Mouse (Mus musculus) limb, embryonic 12.5 days (tissue): ENCODE data around the gene Zfhx3. TPM values are rescaled to one million over a fixed set of nuclear protein-coding genes. Genes with fewer than 3 reads are reported as not detected.
A peak's percentile ranks its signal among the peaks of the same experiment; 100 is the strongest.

Experiments
- ATAC-seq: fragments of 200-750 bp; cut with Nextera tagmentation; 2 replicates; pipeline ENCODE4 v1.8.0; 2017; ENCODE audit warnings: low read depth, moderate TSS enrichment; ENCODE audit not compliant: insufficient number of reproducible peaks, insufficient read depth, low FRiP score, low TSS enrichment
- H3K27ac ChIP-seq: fragments of 300-500 bp; sonication (generic); 2 replicates; pipeline ENCODE4 v1.5.1; 2016; ENCODE audit warnings: mild to moderate bottlenecking, moderate library complexity
- H3K27me3 ChIP-seq: fragments of 300-500 bp; sonication (generic); 2 replicates; pipeline ENCODE4 v1.6.1; 2016; ENCODE audit warnings: mild to moderate bottlenecking, moderate library complexity
- H3K36me3 ChIP-seq: fragments of 300-500 bp; sonication (generic); 2 replicates; pipeline ENCODE4 v1.6.1; 2016; ENCODE audit warnings: mild to moderate bottlenecking, moderate library complexity
- H3K4me1 ChIP-seq: fragments of 300-500 bp; sonication (generic); replicated peaks from 2 replicates; pipeline ENCODE4 v1.6.1; 2016
- H3K4me2 ChIP-seq: fragments of 300-500 bp; sonication (generic); 2 replicates; pipeline ENCODE4 v1.6.1; 2016; ENCODE audit warnings: mild to moderate bottlenecking, moderate library complexity
- H3K4me3 ChIP-seq: fragments of 300-500 bp; sonication (generic); replicated peaks from 2 replicates; pipeline ENCODE4 v1.5.1; 2016; ENCODE audit warnings: mild to moderate bottlenecking
- H3K9ac ChIP-seq: fragments of 300-500 bp; sonication (generic); replicated peaks from 2 replicates; pipeline ENCODE4 v1.6.1; 2016; ENCODE audit warnings: mild to moderate bottlenecking, moderate library complexity
- H3K9me3 ChIP-seq: fragments of 300-500 bp; sonication (generic); 2 replicates; pipeline ENCODE4 v1.6.1; 2016; ENCODE audit warnings: mild to moderate bottlenecking, moderate library complexity
- WGBS: fragments of 180-500 bp; shearing (Covaris S2); methylation state at CpG from one replicate; pipeline ENCODE4 v1.1.7; 2016; 5-methylcytosine and 5-hydroxymethylcytosine counted together
- polyA plus RNA-seq: library from polyadenylated mRNA; unstranded; fragments of >200 nt; fragmentation: Nextera tagmentation; extraction: Ambion mirVana; gene quantifications from 2 replicates; pipeline ENCODE4 v1.2.1, GENCODE M21; 2016

Gene Zfhx3
- polyA plus RNA-seq, 1 experiment from 2014 or later, result 53.0 TPM

GRCm38 (mm10) chr8:108362421-108362820 lies 420.0 kb downstream of the Zfhx3 start:
- H3K4me1 ChIP-seq, result peaks cover 14% of the 10 kb centered on the region
- H3K4me2 ChIP-seq, result no peak overlapping the region
- H3K9ac ChIP-seq, result no peak overlapping the region
- H3K27me3 ChIP-seq, result no peaks in the 10 kb centered on the region
- WGBS, result 41% methylated on average over 9 of the region's 9 CpGs
- H3K9me3 ChIP-seq, result no peaks in the 10 kb centered on the region
- H3K4me3 ChIP-seq, result no peak overlapping the region
- no peak for ATAC-seq
- no peaks in the 10 kb centered on the region for H3K36me3 ChIP-seq
- H3K27ac ChIP-seq, result no peak overlapping the region

GRCm38 (mm10) chr8:108363435-108363834 lies 421.0 kb downstream of the Zfhx3 start:
- H3K9me3 ChIP-seq, result no peaks in the 10 kb centered on the region
- H3K4me2 ChIP-seq, result no peak overlapping the region
- H3K27ac ChIP-seq, result no peak overlapping the region
- no peaks in the 10 kb centered on the region for H3K27me3 ChIP-seq
- H3K4me1 ChIP-seq, result peaks cover 14% of the 10 kb centered on the region
- H3K36me3 ChIP-seq, result no peaks in the 10 kb centered on the region
- H3K9ac ChIP-seq, result no peak overlapping the region
- no peak overlapping the region for H3K4me3 ChIP-seq
- WGBS, result 8% methylated on average over 5 of the region's 5 CpGs
- no peak for ATAC-seq

- Histone ChIP-seq H3K9ac (no peak overlapping the region), H3K9me3 (no peaks in the 10 kb centered on the region), H3K27me3 (no peaks in the 10 kb centered on the region), H3K4me1 (peaks cover 14% of the 10 kb centered on the region), H3K27ac (no peak overlapping the region), H3K4me2 (no peak overlapping the region), H3K36me3 (no peaks in the 10 kb centered on the region), H3K4me3 (no peak overlapping the region)
- ATAC-seq, result no peak
- WGBS, result 63% methylated on average over 8 of the region's 8 CpGs
Measured at GRCm38 (mm10) chr8:108363856-108364255, 421.4 kb downstream of the Zfhx3 start.

GRCm38 (mm10) chr8:108369081-108369480 lies 426.6 kb downstream of the Zfhx3 start:
- 41% methylated on average over 6 of the region's 6 CpGs for WGBS
- H3K9ac ChIP-seq, result no peak overlapping the region
- no peak overlapping the region for H3K4me2 ChIP-seq
- no peaks in the 10 kb centered on the region for H3K27me3 ChIP-seq
- ATAC-seq, result no peak
- H3K36me3 ChIP-seq, result no peaks in the 10 kb centered on the region
- no peak overlapping the region for H3K27ac ChIP-seq
- no peaks in the 10 kb centered on the region for H3K9me3 ChIP-seq
- peaks cover 13% of the 10 kb centered on the region; the same call in 1 of the 2 replicates for H3K4me1 ChIP-seq
- H3K4me3 ChIP-seq, result no peak overlapping the region

GRCm38 (mm10) chr8:108370731-108371130 lies 428.3 kb downstream of the Zfhx3 start:
- ATAC-seq, result no peak

GRCm38 (mm10) chr8:108373046-108373445 lies 430.6 kb downstream of the Zfhx3 start:
- 14% methylated on average over 7 of the region's 7 CpGs for WGBS
- ATAC-seq, result no peak
- Histone ChIP-seq H3K4me2 (peak overlapping the region; percentile 35), H3K27me3 (no peaks in the 10 kb centered on the region), H3K4me3 (no peak overlapping the region), H3K9ac (no peak overlapping the region), H3K27ac (0 out of 2 replicates have a peak overlapping the region, but pooled peaks have one; percentile 23), H3K4me1 (peaks cover 13% of the 10 kb centered on the region; the same call in 1 of the 2 replicates), H3K9me3 (no peaks in the 10 kb centered on the region), H3K36me3 (no peaks in the 10 kb centered on the region)

More at GRCm38 (mm10) chr8:108370731-108371130, 428.3 kb downstream of the Zfhx3 start:
- Histone ChIP-seq H3K36me3 (no peaks in the 10 kb centered on the region), H3K27ac (no peak overlapping the region), H3K9me3 (no peaks in the 10 kb centered on the region), H3K27me3 (no peaks in the 10 kb centered on the region), H3K4me1 (peaks cover 13% of the 10 kb centered on the region; the same call in 1 of the 2 replicates), H3K4me3 (no peak overlapping the region), H3K4me2 (no peak overlapping the region), H3K9ac (no peak overlapping the region)
- 31% methylated on average over 6 of the region's 6 CpGs for WGBS

GRCm38 (mm10) chr8:108378036-108378435 lies 435.6 kb downstream of the Zfhx3 start:
- H3K27ac ChIP-seq, result no peak overlapping the region
- no peaks in the 10 kb centered on the region for H3K36me3 ChIP-seq
- H3K4me1 ChIP-seq, result peaks cover 7% of the 10 kb centered on the region; the same call in 1 of the 2 replicates
- no peak overlapping the region for H3K4me2 ChIP-seq
- no peaks in the 10 kb centered on the region for H3K9me3 ChIP-seq
- no peak overlapping the region for H3K4me3 ChIP-seq
- no peaks in the 10 kb centered on the region for H3K27me3 ChIP-seq
- H3K9ac ChIP-seq, result no peak overlapping the region
- no peak for ATAC-seq
- 96% methylated on average over 2 of the region's 2 CpGs for WGBS

- Histone ChIP-seq H3K9me3 (no peaks in the 10 kb centered on the region), H3K36me3 (no peaks in the 10 kb centered on the region), H3K4me1 (peaks cover 10% of the 10 kb centered on the region), H3K9ac (no peak overlapping the region), H3K27ac (no peak overlapping the region), H3K4me2 (no peak overlapping the region), H3K27me3 (no peaks in the 10 kb centered on the region), H3K4me3 (no peak overlapping the region)
- 75% methylated on average over 4 of the region's 4 CpGs for WGBS
- no peak for ATAC-seq
Measured at GRCm38 (mm10) chr8:108383121-108383520, 440.7 kb downstream of the Zfhx3 start.

- ATAC-seq, result no peak
- Histone ChIP-seq H3K4me1 (peaks cover 19% of the 10 kb centered on the region), H3K4me3 (no peak overlapping the region), H3K36me3 (no peaks in the 10 kb centered on the region), H3K4me2 (peak overlapping the region; percentile 15; the same call in 1 of the 2 replicates), H3K9me3 (no peaks in the 10 kb centered on the region), H3K27me3 (no peaks in the 10 kb centered on the region), H3K9ac (no peak overlapping the region; the same call in 1 of the 2 replicates), H3K27ac (no peak overlapping the region)
- 44% methylated on average over 22 of the region's 22 CpGs for WGBS
Measured at GRCm38 (mm10) chr8:108387160-108387912, 444.9 kb downstream of the Zfhx3 start.

GRCm38 (mm10) chr8:108387913-108388274 lies 445.4 kb downstream of the Zfhx3 start:
- H3K4me1 ChIP-seq, result peaks cover 19% of the 10 kb centered on the region
- ATAC-seq, result no peak

GRCm38 (mm10) chr8:108392909-108393308 lies 450.5 kb downstream of the Zfhx3 start:
- WGBS, result 85% methylated on average over 9 of the region's 9 CpGs
- H3K9ac ChIP-seq, result no peak overlapping the region
- H3K4me3 ChIP-seq, result no peak overlapping the region
- no peak overlapping the region for H3K27ac ChIP-seq
- H3K4me2 ChIP-seq, result no peak overlapping the region
- peaks cover 9% of the 10 kb centered on the region for H3K4me1 ChIP-seq
- no peaks in the 10 kb centered on the region for H3K9me3 ChIP-seq
- ATAC-seq, result no peak
- no peaks in the 10 kb centered on the region for H3K36me3 ChIP-seq
- H3K27me3 ChIP-seq, result no peaks in the 10 kb centered on the region

More at GRCm38 (mm10) chr8:108387913-108388274, 445.4 kb downstream of the Zfhx3 start:
- no peak overlapping the region for H3K27ac ChIP-seq
- no peaks in the 10 kb centered on the region for H3K9me3 ChIP-seq
- H3K36me3 ChIP-seq, result no peaks in the 10 kb centered on the region
- no peak overlapping the region for H3K4me3 ChIP-seq
- no peaks in the 10 kb centered on the region for H3K27me3 ChIP-seq
- 64% methylated on average over 8 of the region's 8 CpGs for WGBS
- no peak overlapping the region; the same call in 1 of the 2 replicates for H3K9ac ChIP-seq
- peak overlapping the region; percentile 15; the same call in 1 of the 2 replicates for H3K4me2 ChIP-seq
